Mouse (Mus musculus) layer of hippocampus, postnatal 25 days (tissue): ENCODE results near the gene Cyth1. TPM values are rescaled to one million over a fixed set of nuclear protein-coding genes. Genes with fewer than 3 reads are reported as not detected.

Source experiments
- DNase-seq, 2 experiments: peaks; one replicate each; pipeline ENCODE4 v3.0.0; 2022; ENCODE audit warnings: mixed read lengths in 2 of 2, low spot score in 1 of 2; ENCODE audit errors: extremely low spot score in 1 of 2
- total RNA-seq, 2 experiments: library from RNA; stranded (reverse); gene quantifications; 2 replicates each; pipeline ENCODE4 v1.2.3; 2021

Cyth1 gene
- total RNA-seq, result 10 to 100 TPM; 96.3 to 99.2 TPM

DNA sequence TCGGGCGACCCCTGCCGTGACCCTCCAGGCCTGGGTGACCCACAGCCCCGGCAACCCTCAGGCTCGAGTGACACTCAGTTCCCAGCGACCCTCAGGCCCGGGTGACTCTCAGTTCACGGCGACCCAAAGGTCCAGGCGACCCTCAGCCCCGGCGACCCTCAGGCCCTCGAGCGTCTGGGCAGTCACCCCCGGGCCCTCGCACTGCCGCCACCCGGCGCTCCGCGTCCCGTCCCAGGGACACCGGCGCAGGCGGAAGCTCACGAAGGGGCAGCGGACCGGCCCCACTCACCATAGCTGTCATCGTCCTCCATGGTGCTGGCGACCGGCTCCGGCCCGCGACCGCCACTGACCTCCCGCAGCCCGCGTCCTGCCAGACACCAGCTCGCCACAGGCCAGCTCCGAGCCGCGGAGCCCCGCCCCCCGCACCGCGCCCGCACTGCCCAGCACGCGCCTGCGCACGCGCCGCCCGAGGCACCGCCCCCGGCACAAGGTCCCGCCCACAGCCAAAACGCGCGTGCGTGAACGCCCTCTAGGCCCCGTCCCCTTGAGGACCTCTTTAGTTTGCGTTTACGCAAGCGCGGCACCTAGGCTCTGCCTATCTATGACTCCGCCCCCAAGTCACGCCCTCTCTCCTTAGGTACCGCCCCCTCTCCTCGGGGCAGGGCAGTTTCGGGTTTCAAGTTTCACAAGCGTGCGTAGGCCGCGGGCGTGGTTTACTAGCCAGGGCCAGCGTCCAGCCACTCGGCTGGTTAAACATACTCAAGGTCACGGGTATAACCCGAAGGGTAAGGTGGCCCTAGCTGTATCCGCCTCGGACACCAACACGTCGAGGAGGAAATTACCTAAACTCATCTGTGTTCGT, at the start of gene Cyth1:
Gene Cyth1 (minus strand): TSS at position 443 of the 862 bp plus-strand sequence.
- peak; percentile 94 to 97 for DNase-seq

DNA sequence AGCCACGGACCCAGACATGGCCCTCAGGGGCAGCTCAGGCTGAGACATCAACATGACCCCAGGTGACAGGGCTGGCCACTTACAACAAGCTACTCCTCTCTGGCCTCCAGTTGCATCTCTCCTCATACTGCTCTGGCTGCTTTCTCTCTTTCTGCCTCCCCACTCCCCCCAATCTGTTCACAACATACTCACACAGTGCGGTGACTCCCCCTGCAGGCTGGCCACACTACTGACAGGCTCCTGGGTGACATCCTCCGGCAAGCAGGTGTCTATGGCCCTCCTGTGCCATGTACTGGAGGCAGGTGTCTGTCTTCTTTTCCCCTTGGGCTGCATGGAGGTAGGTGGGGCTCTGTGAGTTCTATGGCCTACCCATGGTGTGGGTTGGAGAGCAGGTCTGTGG, 49.6 kb upstream of the Cyth1 start:
- no peak for DNase-seq

DNA sequence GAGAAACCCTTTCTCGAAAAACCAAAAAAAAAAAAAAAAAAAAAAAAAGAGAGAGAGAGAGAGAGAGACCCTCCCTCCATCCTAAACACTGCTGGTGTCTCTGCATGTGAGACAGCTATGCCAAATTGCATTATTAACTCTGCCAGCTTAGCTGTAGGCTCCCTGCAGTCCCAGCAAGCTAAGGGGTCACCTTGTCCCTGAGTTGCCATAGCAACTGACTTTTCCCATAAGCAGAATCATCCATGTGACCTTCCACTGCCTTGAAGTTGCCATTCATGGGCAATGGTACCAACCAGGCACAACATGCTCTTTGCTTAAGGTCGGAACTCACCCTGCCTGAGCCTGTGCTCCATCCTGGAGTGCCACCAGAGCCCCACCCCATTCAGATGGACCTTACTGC, 46.6 kb upstream of the Cyth1 start:
- DNase-seq, result no peak

DNA sequence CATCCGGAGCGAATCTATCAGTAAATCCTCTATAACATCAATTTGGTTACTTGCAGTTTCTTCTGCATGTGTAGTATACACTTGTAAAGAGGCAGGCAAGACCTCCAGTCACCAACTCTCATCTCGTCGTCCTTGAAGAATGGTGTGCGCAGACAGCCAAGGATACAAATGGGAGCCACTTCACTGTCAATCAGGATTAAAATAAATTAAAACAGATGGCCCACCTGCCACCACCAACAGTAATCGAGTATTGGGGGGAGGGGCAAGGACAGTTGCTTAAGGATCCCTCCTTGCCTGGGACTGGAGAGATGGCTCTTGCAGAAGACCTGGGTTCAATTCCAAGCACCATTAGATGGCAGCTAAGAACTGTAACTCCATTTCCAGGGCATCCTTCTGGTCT, 44.3 kb upstream of the Cyth1 start:
- DNase-seq, result no peak

GRCm38 (mm10) chr11:118289999-118290889, 41.9 kb upstream of the Cyth1 start, which contains the start of gene Usp36:
Gene Usp36 (minus strand): TSS chr11:118290244.
- DNase-seq, result peak; percentile 99 to 100

GRCm38 (mm10) chr11:118289562-118289961, 41.2 kb upstream of the Cyth1 start:
- DNase-seq, result no peak

DNA sequence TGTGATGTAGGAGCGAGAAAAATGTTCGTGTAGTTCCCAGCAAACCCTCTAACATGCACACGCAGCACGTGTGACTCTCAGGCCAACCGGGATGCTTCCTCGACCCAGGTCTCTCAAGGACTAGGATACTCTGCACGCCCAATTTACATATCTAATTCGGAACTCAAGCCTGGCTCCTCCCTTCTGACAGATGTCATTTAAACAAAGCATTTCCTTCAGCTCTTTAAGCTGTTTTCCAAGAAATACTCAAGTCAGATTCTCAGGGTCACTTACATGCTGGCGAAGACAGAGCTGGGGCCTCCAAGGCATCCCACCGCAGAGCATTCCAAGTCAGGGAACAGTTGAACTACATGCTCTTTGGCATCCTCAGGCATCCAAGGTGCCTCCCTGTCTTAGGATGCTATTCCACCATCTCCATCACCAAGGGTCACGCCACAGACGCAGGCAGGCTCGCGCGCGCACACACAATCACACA, 40.7 kb upstream of the Cyth1 start:
- DNase-seq, result no peak

- DNase-seq, result no peak
Measured at GRCm38 (mm10) chr11:118287573-118287972, 39.2 kb upstream of the Cyth1 start.

GRCm38 (mm10) chr11:118286434-118286833, 38.0 kb upstream of the Cyth1 start:
- no peak for DNase-seq

GRCm38 (mm10) chr11:118285791-118286190, 37.4 kb upstream of the Cyth1 start:
- DNase-seq, result no peak

- no peak for DNase-seq
Measured at GRCm38 (mm10) chr11:118280218-118280617, 31.8 kb upstream of the Cyth1 start.

GRCm38 (mm10) chr11:118276328-118276727, 27.9 kb upstream of the Cyth1 start:
- no peak for DNase-seq

DNA sequence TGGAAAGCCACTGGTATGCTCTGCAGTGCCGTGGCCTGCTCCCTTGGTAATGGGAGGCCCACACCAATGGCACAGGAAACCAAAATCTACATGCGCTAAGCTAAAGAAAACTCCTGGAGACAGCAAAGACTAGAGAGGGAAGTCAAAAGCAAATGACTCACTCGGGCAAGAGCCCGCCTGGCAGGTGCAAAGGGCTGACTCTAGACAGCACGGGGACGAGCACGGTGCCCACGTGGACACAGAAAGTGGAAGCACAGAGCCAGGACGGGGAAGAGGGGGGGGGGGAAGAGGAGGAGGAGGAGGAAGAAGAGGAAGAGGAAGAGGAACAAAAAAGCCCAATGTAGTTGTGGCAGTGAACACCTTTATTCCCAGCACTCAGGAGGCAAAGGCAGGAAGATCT, 26.7 kb upstream of the Cyth1 start:
- no peak for DNase-seq

- peak in 1 of 2 experiments; percentile 36 for DNase-seq
Measured at GRCm38 (mm10) chr11:118269827-118270226, 21.4 kb upstream of the Cyth1 start.

DNA sequence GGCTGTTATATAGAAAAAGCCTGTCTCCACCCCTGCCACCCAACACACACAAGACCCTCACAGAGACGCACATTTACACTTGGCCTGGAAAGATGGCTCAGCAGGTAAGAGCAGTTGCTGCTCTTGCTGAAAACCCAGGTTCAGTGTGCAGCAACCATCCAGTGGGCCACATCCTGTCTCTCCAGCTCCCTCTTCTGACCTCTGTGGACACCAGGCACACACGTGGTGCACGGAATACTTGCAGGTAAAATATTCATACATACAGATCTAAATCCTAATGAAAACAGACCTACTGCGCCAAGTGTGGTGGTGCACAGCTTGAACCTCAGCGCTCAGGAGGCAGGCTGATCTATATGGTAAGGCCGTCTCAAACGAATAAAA, 18.3 kb upstream of the Cyth1 start:
- DNase-seq, result no peak

- DNase-seq, result no peak
Measured at GRCm38 (mm10) chr11:118266044-118266665, 17.8 kb upstream of the Cyth1 start.

GRCm38 (mm10) chr11:118265621-118266020, 17.2 kb upstream of the Cyth1 start:
- DNase-seq, result no peak

- DNase-seq, result peak in 1 of 2 experiments; percentile 53
Measured at GRCm38 (mm10) chr11:118263146-118263545, 14.8 kb upstream of the Cyth1 start.

DNA sequence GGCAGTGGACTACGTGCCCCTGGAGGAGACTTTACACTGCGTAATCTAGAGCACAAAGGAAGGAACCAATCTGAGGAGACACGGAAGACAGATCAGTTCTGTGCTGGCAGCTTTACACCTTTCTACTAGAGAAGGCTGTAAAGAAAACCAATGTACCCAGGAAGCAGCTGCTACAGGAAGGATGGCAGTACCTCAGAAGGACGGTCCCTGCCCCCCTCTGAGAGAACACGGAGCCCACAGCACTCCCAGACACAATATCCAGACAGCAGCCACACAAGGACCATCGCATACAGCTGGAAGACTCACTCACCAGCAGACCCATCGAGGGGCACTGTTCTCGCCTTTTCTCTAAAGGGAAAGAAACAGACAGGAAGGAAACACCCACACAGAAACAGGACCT, 11.7 kb upstream of the Cyth1 start:
- no peak for DNase-seq

DNA sequence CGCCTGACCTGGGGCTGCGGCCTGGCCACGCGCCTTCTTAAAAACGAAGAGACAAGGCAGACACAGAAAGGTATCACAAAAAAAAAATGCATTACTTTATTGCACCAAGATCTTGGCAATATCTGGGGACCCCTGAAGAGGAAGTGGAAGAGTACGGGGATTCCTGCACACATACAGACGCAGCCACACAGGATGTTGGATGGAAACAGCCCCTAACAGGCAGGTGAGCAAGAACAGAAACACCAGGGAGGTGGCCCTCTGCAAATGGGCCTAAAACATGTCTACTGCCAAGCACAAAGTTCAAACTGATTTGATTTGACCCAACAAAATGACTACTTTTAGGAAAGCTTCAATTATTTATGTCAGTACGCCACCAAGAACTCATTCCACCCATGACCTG, 11.2 kb upstream of the Cyth1 start:
- no peak for DNase-seq

DNA sequence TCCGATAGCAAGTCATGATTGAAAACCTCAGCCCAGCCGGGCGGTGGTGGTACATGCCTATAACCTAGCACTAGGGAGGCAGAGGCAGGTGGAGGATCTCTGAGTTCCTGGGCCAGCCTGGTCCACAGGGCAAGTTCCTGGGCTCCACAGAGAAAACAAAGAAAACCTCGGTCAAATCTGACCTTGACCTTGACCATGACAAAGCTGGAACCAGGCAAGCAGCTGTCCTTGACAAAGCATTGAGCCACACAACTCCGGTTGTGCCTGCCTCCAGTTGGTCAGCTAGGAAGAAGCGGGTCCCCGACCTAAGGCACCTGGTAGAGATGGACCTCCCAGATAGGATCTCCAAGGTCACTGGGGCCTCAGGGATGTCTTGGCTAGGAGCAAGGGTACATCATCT, 8.0 kb upstream of the Cyth1 start:
- no peak for DNase-seq
